In the genomic region with DNA sequence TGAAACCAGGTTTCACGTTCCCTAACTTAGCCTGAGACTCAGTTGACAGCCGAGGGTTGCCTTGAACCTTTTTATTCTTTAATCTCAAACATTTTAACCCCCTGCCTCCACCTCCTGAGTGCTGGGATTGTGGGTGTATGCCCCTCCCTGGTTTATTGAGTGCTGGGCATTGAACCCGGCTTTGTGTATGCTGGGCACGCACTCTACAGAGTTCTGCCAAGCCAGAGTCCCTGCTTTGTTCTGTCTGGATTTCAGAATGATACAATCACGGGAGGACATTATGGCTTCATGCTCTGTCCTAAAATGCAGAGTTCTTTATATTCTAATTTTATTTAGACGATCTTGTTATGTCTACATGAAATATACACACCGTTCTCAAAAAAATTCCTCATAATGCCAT, we compare ENCODE assay signal across 23 mouse cellular contexts. TPM values are rescaled to one million over a fixed set of nuclear protein-coding genes. Genes with fewer than 3 reads are reported as not detected.
DNase-seq lines count a peak whose midpoint lies in the region; ATAC-seq and TF ChIP-seq lines count a peak whose summit lies in the region.
"Had no signal": no experiment of that assay in that cellular context is flagged by ENCODE, and none has a peak within 500 bp of the region (broad histone marks: within the 10 kb centered on the region; RNA-seq: fewer than 3 reads in every experiment).

No protein-coding gene starts in this region.

- no peak overlapping the region for H3K9ac ChIP-seq in forebrain, embryonic 15.5 days (replicated peaks)
- no peak overlapping the region for H3K9ac ChIP-seq in midbrain, embryonic 15.5 days
- H3K9ac ChIP-seq: heart, embryonic 15.5 days had no signal

- H3K4me3 ChIP-seq in layer of hippocampus, adult 2 months = no peak overlapping the region
- H3K4me3 ChIP-seq in forebrain, embryonic 15.5 days = no peak overlapping the region
- no peak overlapping the region for H3K4me3 ChIP-seq in midbrain, embryonic 15.5 days
- H3K4me3 ChIP-seq: embryonic facial prominence, embryonic 10.5 days; heart, embryonic 15.5 days; limb, embryonic 10.5 days had no signal

- H3K4me1 ChIP-seq in forebrain, embryonic 15.5 days = peaks cover 44% of the 10 kb centered on the region
- peaks cover 18% of the 10 kb centered on the region for H3K4me1 ChIP-seq in midbrain, embryonic 15.5 days

- no peak for DNase-seq in layer of hippocampus, adult 2 months (ENCODE audit: low spot score in 2 of 2)
- DNase-seq in layer of hippocampus, adult 11-12 months (ENCODE audit: low spot score) = no peak
- DNase-seq in brain, embryonic 14.5 days (ENCODE audit: low read depth) = peak; percentile 89
- DNase-seq in urinary bladder, postnatal 10 days (ENCODE audit: low spot score) = no peak
- DNase-seq in left cerebral cortex, postnatal 25 days (ENCODE audit: low spot score in 2 of 2) = no peak
- DNase-seq: adrenal gland, postnatal 14 days; cerebellum, adult 18-20 months; kidney, adult 2 months; kidney, postnatal 25 days; layer of hippocampus, postnatal 36 days; lung, adult 2 months; retina, postnatal 1 day had no signal

- peak overlapping the region; percentile 52; the same call in 1 of the 2 replicates for H3K27ac ChIP-seq in layer of hippocampus, adult 2 months
- H3K27ac ChIP-seq in forebrain, embryonic 15.5 days (replicated peaks) = peak overlapping the region; percentile 72
- 0 out of 2 replicates have a peak overlapping the region, but pooled peaks have one; percentile 56 for H3K27ac ChIP-seq in midbrain, embryonic 15.5 days
- H3K27ac ChIP-seq: embryonic facial prominence, embryonic 10.5 days; heart, embryonic 15.5 days; limb, embryonic 10.5 days; macrophage had no signal

- no peaks in the 10 kb centered on the region for H3K36me3 ChIP-seq in forebrain, embryonic 15.5 days
- no peaks in the 10 kb centered on the region for H3K36me3 ChIP-seq in midbrain, embryonic 15.5 days (replicated peaks)
- H3K36me3 ChIP-seq: embryonic facial prominence, embryonic 10.5 days; limb, embryonic 10.5 days had no signal

- no peaks in the 10 kb centered on the region for H3K9me3 ChIP-seq in forebrain, embryonic 15.5 days
- no peaks in the 10 kb centered on the region for H3K9me3 ChIP-seq in midbrain, embryonic 15.5 days
- H3K9me3 ChIP-seq: embryonic facial prominence, embryonic 10.5 days; heart, embryonic 15.5 days; limb, embryonic 10.5 days had no signal

- no peak for TF ChIP-seq POLR2A in brain, embryonic 14.5 days (IDR thresholded peaks at IDR 0.05; ENCODE audit: borderline replicate concordance, extremely low read depth, insufficient read depth, insufficient read length, poor library complexity, severe bottlenecking)

- H3K4me2 ChIP-seq in forebrain, embryonic 15.5 days (replicated peaks) = no peak overlapping the region
- H3K4me2 ChIP-seq in midbrain, embryonic 15.5 days = no peak overlapping the region
- H3K4me2 ChIP-seq: heart, embryonic 15.5 days; liver, embryonic 11.5 days had no signal

- peak; percentile 81 for ATAC-seq in forebrain, embryonic 15.5 days (replicated peaks)
- 0 out of 2 replicates have a peak, but pooled peaks have one; percentile 71 for ATAC-seq in midbrain, embryonic 15.5 days (replicated peaks)
- ATAC-seq: activated CD4-positive, CD25-positive, alpha-beta regulatory T cell, adult 4 months; Patski had no signal

- WGBS in forebrain, embryonic 15.5 days = 19% methylated on average over 7 of the region's 7 CpGs
- 56% methylated on average over 7 of the region's 7 CpGs for WGBS in midbrain, embryonic 15.5 days

- no peak for TF ChIP-seq CTCF in layer of hippocampus, adult 2 months (conservative IDR thresholded peaks at IDR 0.05)
- TF ChIP-seq CTCF in brain, embryonic 14.5 days (IDR thresholded peaks at IDR 0.05; ENCODE audit: borderline replicate concordance, extremely low read depth, insufficient read depth, insufficient read length) = no peak

- intact Hi-C loops in left cerebral cortex, postnatal 25 days (cut with DNase I) = loop anchor here (5.0 kb wide), 1 partner anchor 90 kb away; no protein-coding TSS in a partner anchor

- H3K27me3 ChIP-seq in forebrain, embryonic 15.5 days = no peaks in the 10 kb centered on the region
- no peaks in the 10 kb centered on the region for H3K27me3 ChIP-seq in midbrain, embryonic 15.5 days (replicated peaks)
- H3K27me3 ChIP-seq: heart, embryonic 15.5 days; Patski had no signal

RNA-seq across cellular contexts. Expression of gene Cap2, which starts 41.1 kb away (rescaled TPM):
- 100 to 1,000 TPM; 216 to 220 TPM for total RNA-seq in layer of hippocampus, adult 2 months (2021)
- polyA plus RNA-seq in brain, embryonic 14.5 days (2012; rRNA removed) = 13.0 and 18.3 TPM in 2 replicates
- 13.9 and 16.8 TPM in 2 replicates for polyA plus RNA-seq in forebrain, embryonic 15.5 days (2015; fragmentation: Nextera tagmentation; extraction: Ambion mirVana)
- polyA plus RNA-seq in midbrain, embryonic 15.5 days (2015; fragmentation: Nextera tagmentation; extraction: Ambion mirVana) = 9.8 and 12.4 TPM in 2 replicates
- total RNA-seq in left cerebral cortex, postnatal 25 days (2021) = 100 to 1,000 TPM; 252 to 280 TPM
- total RNA-seq: granulocyte monocyte progenitor cell, adult 5-6 weeks; monocyte, adult 5-6 weeks had no signal
- polyA plus RNA-seq: Patski had no signal
